Mouse (Mus musculus) urinary bladder, postnatal 14 days (tissue): ENCODE measurements at regions not wholly inside any gene's neighbourhood (a gene's known extent, or its start where the extent isn't known, plus 50 kb on each side); places are given as distances from the start of the nearest gene placed in this dataset.

Source experiments
- DNase-seq: peaks from one replicate; pipeline ENCODE4 v3.0.0; 2021; ENCODE audit warnings: low spot score

GRCm38 (mm10) chr1:193788496-193788895 is 418.4 kb upstream of the Camk1g start:
- no peak for DNase-seq

DNA sequence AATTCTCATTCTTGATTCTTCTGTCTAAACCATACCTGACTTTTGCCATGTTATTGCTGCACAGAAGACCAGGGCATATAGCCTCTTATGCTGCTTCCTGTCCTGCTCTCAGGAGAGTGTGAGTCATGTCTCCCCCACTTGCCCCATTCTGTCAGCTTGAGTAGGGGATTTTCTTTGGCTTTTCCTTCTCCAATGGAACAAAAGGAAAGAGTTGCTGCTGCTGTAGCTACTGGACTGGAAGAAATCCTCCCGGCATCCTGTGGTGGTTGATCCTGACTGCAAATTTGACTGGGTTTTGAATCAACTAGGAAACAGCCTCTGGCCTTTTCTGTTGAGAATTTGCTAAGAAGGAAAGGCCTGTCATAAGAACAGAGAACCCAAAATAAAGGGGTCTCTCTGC is 417.3 kb upstream of the Camk1g start:
- DNase-seq = no peak

DNA sequence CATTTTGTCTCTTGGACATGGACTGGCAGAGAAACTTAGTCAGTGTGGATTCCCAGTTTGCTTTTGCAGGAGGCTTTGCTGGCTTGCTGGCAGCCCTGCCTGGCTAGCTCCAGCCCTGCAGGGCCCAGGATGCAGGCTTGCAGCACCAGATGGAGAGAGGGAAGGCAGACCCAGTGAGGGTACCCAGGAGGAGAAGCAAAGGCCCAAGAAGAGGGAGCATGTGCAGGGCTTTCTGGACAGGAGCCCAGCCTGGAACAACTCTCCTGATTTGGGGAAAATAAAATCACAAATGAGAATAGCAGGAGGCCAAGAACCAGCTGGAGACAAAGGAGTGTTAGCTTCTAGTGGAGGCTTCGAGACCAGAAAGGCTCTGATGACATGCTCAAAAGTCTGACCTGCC is 414.9 kb upstream of the Camk1g start:
- DNase-seq = no peak

DNA sequence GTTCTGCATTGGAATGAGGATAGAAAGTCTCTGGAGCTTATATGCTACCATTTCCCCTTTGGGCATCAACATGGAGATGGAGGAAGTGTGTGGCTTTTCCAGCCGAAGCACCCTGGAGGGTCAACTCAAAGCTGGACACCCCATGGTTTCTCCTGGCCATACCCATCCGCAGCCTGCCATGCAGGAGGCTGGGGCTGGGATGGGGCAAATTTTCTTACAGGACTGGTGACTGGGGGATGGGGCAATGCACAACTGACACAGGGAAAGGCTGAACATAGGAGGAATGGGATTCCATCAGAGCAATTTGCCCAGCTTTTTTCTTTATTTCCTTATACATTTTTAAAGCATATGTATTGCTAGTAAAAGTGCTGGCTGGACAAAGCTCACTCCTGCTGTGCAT is 414.4 kb upstream of the Camk1g start:
- DNase-seq = no peak

GRCm38 (mm10) chr1:193778181-193778580 is 408.1 kb upstream of the Camk1g start:
- no peak for DNase-seq

GRCm38 (mm10) chr1:193769546-193769945 is 399.4 kb upstream of the Camk1g start:
- DNase-seq = no peak

- DNase-seq = no peak
Observed at GRCm38 (mm10) chr1:193764103-193764502, 394.0 kb upstream of the Camk1g start.

GRCm38 (mm10) chr1:193751819-193752251 is 381.7 kb upstream of the Camk1g start:
- DNase-seq = no peak

DNA sequence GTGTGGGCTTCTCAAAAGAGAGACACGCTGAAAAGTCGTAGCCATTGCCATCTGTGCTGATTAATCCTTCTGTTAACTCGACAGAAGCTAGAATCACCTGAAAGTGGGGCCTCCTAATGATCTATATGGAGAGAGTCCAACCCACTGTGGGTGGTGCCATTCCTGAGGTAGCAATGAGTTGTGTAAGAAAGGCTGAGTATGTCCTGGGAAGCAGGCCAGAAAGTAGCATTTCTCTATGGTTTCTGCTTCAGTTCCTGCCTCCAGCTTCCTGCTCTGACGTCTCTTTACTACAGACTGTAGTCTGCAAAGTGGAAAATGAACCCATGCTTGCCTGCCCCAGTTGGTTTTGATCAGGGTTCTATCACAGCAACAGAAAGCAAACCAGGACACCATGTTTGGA is 380.8 kb upstream of the Camk1g start:
- DNase-seq = no peak

DNA sequence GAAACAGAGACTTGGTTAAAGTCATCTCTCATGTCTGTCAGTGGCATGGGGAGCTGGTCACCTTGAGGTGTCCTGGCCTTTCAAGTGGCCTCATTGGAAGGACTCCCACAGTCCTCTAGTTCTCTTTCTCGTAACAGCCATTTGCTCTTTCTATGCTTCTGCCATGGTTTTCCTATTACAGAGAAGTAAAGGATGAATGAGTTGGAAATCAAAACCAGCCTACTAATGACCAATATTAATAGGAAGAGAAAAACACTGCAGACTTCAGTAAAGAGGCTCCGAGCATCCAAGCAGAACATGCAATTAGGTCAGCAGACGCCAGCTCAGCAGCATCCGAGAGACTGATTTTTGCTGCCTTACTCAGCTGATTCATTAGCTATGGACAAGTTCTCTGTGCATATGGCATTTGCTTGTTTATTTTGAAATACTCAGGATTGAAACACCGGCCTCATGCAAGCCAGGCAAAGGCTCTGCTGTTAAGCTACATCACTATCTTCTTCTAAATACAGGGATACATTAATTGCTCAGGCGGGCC is 377.4 kb upstream of the Camk1g start:
- DNase-seq = no peak

GRCm38 (mm10) chr1:193742688-193743087 is 372.6 kb upstream of the Camk1g start:
- DNase-seq = no peak

DNA sequence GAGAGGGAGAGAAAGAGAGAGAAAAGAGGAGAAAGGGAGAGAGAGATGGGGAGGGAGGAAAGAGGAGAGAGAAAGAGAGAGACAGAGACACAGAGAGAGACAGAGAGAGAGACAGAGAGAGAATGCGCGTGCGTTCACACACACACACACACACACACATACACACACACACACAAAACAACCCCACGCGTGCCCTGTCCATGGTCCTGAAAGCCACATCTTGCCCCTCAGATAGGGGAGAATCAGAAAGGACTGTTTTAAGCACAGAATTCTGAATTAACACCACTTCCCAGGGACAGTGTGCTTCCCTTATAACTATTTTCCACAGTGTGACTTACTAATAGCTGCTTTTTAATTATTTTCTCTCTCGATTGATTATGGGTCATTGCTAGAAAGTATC is 368.7 kb upstream of the Camk1g start:
- DNase-seq = no peak

- DNase-seq = no peak
Observed at GRCm38 (mm10) chr1:193735949-193736518, 365.9 kb upstream of the Camk1g start.

- DNase-seq = no peak
Observed at GRCm38 (mm10) chr1:193734014-193734763, 364.1 kb upstream of the Camk1g start.

DNA sequence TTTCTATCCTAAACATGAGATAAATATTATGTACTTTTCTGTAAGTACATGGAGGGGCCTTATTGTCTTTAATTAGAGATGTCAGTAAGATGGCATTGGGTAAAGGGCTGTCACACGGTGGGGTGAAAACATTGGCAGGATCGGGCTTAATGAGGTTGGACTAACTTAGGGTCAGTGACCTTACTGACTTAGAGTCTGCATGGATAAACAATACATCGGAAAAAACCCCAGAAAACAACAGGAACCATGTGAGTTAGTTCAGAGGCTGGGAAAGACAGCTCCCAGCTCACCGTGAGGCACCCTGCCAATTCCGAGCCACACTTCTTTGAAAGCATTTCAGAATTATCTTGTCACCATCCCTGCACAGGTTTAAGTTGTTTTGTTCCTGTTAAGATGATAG is 363.3 kb upstream of the Camk1g start:
- DNase-seq = no peak

GRCm38 (mm10) chr1:193732113-193732512 is 362.0 kb upstream of the Camk1g start:
- no peak for DNase-seq

- no peak for DNase-seq
Observed at GRCm38 (mm10) chr1:193721850-193722249, 351.8 kb upstream of the Camk1g start.

GRCm38 (mm10) chr1:193720420-193720851 is 350.3 kb upstream of the Camk1g start:
- DNase-seq = no peak

- no peak for DNase-seq
Observed at GRCm38 (mm10) chr1:193715328-193715727, 345.2 kb upstream of the Camk1g start.

GRCm38 (mm10) chr1:193714631-193715030 is 344.5 kb upstream of the Camk1g start:
- DNase-seq = no peak

GRCm38 (mm10) chr1:193705205-193705604 is 335.1 kb upstream of the Camk1g start:
- DNase-seq = no peak

DNA sequence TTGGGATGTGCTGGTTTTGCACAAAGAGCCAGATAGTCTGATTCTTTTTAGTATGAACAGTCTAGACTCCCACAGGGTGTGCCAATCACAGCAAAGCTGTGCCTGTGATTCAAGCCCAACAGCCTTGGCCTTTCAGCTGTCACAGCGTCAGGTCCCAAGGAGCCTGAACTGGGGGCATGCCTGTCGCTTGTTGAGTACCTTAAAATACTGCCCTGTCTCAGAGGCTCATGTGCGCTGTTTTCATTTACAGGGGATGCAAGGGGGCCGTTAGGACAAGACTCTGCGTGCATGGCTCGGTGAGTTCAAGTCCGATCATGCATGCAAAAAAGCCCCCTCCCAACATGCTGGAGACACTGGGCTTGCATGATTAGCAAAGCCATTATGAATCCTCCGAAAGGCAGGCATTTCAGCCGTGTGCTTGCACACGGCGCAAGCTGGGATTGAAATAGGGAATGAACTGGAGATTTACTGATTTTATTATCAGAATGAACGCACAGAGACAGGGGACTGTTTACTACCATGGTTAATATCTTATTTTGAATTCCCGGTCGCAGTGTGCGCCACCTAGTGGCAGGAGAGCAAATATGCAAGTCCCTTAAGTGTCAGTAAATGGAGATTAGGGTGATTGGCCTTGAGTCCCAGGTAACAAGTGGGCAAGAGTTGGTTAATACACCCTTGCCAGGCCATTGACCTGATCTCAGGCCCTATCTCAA is 332.8 kb upstream of the Camk1g start:
- DNase-seq = peak; percentile 46

DNA sequence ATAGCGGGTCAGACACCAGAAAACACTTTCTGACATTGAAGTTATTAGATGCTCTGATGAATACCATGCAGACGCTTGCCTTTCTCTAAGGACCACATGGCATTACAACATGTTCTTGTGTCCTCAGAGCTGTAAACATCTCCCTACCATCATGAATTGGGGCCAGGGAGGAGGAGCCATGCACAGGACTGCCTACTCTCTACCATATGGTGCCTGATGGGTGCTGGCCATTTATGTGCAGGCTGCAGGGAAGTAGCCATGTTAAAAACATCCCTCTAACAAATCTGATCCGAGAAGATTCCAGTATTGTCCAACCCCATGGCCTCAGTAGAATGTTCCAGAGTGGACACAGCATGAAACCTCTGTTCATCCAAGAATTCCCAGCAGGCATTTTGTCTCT is 330.1 kb upstream of the Camk1g start:
- no peak for DNase-seq
